Mouse (Mus musculus) lung, postnatal 4 days (tissue): ENCODE measurements at regions not wholly inside any gene's neighbourhood (a gene's known extent, or its start where the extent isn't known, plus 50 kb on each side); places are given as distances from the start of the nearest gene placed in this dataset.
A peak's percentile ranks its signal among the peaks of the same experiment; 100 is the strongest.
"Not testable (repeated sequence)": the region's sequence is repeated elsewhere in the genome, so short reads cannot be mapped to it uniquely, and the experiment has no call there.

Source experiments
- DNase-seq, 2 experiments: peaks; one replicate each; pipeline ENCODE4 v3.0.0; 2021

- no peak for DNase-seq
Measured at GRCm38 (mm10) chr8:31518903-31519302, 1909.6 kb upstream of the 5930422O12Rik start.

- DNase-seq: peak; percentile 44 to 59
Measured at GRCm38 (mm10) chr8:31520991-31521448, 1907.5 kb upstream of the 5930422O12Rik start.

DNA sequence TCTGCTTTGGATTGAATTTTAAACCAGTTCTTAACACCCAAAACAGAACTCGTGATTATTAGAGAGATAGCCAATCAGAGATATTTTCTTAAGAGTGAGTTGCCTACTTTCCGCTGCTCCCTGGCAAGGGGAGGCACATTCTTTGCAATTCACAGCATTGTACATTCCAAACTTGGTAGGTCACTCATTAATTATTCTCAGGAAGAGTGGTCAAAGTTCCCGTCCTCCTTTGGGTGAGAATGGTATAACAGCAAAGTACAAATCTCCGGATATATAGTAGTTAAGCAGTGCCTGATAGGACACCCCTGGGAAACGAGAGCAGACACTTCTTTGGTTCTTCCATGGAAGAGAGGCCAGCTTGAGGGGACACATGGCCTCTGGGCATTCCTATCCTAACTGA lies 1903.4 kb upstream of the 5930422O12Rik start:
- DNase-seq: no peak

DNA sequence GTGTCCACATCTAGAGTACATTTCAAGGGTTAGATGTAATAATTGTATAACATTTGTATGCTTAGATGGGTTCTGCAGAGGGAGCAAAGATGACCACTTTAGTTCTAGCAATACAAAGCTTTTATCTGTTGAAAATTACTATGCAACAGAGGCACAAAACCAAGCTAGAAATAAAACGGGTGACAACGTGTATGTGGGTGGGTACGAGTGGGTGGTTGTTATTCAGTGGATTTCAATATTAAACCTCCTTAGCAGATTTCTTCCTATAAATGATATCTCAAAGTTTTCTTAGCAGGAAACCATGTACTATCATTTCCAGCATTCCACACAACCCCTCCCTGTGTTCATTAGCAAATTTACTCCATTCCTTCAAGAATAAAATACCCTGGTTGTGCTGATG lies 1889.3 kb upstream of the 5930422O12Rik start:
- DNase-seq: no peak

DNA sequence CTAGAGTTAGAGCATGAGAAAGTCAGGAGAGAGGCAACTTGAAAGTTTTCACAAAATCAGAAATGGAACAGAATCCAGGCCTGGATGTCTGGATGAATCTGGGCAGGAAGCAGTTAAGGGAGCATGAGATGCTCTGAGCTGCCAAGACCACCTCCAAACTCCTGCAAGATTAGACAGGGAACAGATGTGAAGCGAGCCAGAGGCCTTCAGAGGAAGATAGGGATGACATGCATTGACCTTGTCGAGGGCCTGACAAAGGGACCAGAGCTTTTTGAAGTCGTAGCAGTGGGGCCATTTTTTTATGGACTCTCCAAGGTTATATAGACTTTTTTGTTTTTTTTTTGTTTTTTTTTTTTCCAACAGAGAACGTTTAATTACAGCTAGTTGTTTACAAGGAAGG lies 1886.9 kb upstream of the 5930422O12Rik start:
- no peak for DNase-seq

GRCm38 (mm10) chr8:31574136-31574535 lies 1854.4 kb upstream of the 5930422O12Rik start:
- no peak for DNase-seq

- DNase-seq: no peak
Measured at GRCm38 (mm10) chr8:31576129-31576528, 1852.4 kb upstream of the 5930422O12Rik start.

- no peak for DNase-seq
Measured at GRCm38 (mm10) chr8:31584661-31585060, 1843.8 kb upstream of the 5930422O12Rik start.

- peak; percentile 4 to 45 for DNase-seq
Measured at GRCm38 (mm10) chr8:31599536-31599935, 1829.0 kb upstream of the 5930422O12Rik start.

- no peak for DNase-seq
Measured at GRCm38 (mm10) chr8:31600979-31601378, 1827.5 kb upstream of the 5930422O12Rik start.

- no peak for DNase-seq
Measured at GRCm38 (mm10) chr8:31616501-31616900, 1812.0 kb upstream of the 5930422O12Rik start.

- DNase-seq: no peak
Measured at GRCm38 (mm10) chr8:31627708-31628107, 1800.8 kb upstream of the 5930422O12Rik start.

- no peak for DNase-seq
Measured at GRCm38 (mm10) chr8:31628146-31628545, 1800.4 kb upstream of the 5930422O12Rik start.

DNA sequence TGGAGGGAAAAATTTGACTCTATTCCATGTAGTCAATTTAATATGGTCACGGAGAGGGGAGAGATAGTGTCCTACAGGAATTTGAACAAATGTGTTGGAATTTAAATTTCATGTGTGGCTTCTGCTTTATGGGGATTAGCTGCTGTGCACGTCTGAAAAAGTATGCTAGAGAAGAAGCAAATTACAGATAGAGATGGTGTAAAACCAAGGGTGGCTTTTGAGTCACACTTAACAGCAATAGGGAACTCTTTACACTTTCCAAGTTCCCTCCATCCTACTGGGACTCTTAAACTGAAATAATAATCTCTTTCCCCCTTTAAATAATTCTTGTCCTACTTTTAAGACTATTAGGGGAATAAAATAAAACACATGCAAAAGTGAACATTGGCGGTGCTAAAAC lies 1790.1 kb upstream of the 5930422O12Rik start:
- no peak for DNase-seq

GRCm38 (mm10) chr8:31663717-31664116 lies 1764.8 kb upstream of the 5930422O12Rik start:
- DNase-seq: no peak

GRCm38 (mm10) chr8:31665485-31665884 lies 1763.0 kb upstream of the 5930422O12Rik start:
- DNase-seq: no peak

DNA sequence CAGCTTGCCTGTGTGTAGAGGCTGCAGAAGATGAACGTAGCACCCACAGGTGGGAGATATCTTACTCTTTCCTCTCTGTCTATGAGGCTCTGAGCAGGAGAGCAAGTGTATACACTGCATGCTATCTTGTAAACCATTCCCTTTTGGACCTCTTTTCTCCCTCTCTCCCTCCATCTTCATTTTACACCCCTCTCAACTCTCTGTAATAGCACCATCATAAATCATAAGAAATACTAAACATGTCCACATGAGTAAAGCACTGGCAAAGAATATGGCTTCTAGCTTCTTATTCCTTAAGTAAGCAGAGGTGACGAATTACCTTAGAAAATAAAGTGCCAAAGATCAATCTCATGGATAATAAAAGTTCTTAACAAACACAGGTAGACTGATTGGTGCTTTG lies 1724.3 kb upstream of the 5930422O12Rik start:
- DNase-seq: no peak

GRCm38 (mm10) chr8:31713321-31714076 lies 1715.0 kb upstream of the 5930422O12Rik start:
- peak in 1 of 2 experiments; percentile 15 for DNase-seq

DNA sequence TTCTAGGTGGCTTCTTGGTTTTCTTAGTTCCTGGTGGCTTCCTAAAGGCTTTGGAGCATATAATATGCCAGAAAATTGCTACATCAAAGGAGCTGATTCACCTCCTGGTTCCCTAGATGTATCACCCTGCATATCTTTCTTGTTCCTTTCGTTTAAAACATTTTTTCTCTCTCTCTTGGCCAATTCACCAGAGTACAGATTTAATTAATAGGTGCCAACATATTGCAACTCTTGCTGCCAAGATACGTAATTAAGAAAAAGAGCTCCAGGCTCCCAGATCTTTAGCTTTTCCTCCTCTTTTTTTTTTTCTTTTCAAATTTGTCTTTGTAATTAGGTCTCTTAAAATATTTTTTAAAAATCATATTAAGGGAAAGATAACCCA lies 1714.4 kb upstream of the 5930422O12Rik start:
- DNase-seq: no peak

DNA sequence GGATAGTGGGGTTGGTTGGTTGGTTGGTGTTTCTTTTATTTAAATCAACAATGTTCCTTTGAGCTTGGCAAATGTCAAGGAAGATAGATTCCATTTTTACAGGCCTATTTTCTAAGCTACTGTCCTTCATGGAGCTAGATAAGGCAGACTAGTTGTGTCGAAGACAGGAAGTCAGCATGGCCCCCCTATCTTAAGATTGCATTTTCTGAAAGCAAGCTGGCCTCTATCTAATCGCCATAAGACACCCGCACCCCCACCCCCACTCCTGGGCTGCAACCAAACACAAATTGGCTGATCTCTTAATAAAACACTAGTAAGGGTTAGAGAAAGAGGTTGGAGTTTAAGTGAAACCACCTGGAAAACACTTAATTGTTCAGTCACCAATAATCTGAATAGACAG lies 1708.5 kb upstream of the 5930422O12Rik start:
- DNase-seq: no peak

GRCm38 (mm10) chr8:31720585-31720984 lies 1707.9 kb upstream of the 5930422O12Rik start:
- DNase-seq: peak; percentile 24 to 35

DNA sequence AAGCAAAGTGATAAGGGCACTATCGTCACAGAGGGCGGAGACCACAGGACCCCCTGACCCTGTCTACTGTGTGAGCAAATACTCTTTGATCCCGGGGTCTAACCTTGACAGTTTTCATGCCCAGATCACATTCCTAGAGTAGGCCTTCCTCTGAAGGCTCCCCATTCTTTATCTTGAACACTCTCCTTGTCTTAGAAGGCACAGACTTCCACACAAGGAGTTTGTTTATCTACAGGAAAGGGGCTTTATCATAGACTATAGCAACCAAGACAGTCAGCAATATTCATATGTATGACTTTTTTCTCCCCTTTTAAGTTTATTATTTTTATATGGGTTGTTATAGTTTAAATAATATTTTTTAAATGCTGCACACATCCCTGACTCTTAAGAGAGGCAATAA lies 1703.1 kb upstream of the 5930422O12Rik start:
- DNase-seq: no peak

DNA sequence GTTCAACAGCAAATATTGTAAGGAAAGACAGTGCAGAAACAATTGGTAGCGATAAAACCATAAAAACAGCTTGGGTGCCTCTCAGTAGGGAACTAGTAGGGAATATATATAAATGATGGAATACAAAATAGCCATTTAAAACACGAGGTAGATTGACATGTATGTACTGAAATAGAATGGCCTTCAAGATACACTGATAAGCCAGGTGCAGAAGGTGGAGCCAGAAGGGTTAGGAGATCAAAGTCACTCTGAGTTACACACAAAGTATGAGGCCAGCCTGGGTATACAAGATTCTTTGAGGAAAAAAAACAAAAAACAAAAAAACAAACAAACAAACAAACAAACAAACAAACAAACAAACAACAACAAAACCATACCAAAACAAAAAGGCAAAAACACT lies 1692.9 kb upstream of the 5930422O12Rik start:
- DNase-seq: no peak

DNA sequence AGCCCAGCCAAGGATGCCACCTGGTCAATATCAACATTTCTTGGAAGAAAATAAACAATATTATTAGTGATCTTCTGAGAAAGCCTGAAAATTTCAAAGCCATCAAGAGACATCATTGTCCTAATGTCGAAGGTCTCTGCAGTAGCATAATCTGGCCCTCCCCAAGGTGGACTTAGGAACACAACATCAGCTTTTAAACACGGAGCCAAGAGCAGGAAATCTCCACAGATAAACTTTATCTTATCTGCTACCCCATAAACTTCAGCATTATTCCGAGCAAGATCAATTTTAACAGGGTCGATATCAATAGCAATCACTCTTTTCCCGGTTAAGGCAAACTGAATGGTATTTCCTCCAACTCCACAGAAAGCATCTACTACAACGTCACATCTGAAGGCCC lies 1691.2 kb upstream of the 5930422O12Rik start:
- DNase-seq: not testable (repeated sequence)

DNA sequence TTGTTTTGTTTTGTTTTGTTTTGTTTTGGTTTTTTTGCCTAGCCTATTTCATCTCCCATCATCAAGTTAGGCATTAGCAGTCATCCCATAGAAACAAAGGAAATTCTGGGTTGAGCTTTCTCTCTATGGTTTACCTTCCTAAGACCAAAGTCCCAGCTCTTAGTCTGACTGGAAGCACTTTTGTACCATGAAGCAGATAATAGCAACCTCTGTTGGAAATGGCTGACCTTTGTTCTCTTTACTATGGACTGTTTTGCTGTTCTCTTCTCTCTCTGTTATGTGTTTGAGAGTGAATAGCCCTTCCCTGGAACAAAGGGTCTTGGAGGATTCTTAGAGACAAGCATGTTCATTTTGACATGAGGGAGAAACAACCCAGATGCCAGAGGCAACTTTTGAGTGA lies 1681.7 kb upstream of the 5930422O12Rik start:
- no peak for DNase-seq
